Mouse (Mus musculus) midbrain, embryonic 11.5 days (tissue): ENCODE measurements around the gene Cap2. TPM values are rescaled to one million over a fixed set of nuclear protein-coding genes. Genes with fewer than 3 reads are reported as not detected.

Experiments
- ATAC-seq: fragments of 200-750 bp; cut with Nextera tagmentation; 2 replicates; pipeline ENCODE4 v1.8.0; 2017; ENCODE audit warnings: moderate TSS enrichment, moderate library complexity; ENCODE audit not compliant: low FRiP score
- DNase-seq: peaks from one replicate; pipeline ENCODE4 v3.0.0; 2015; ENCODE audit warnings: low spot score; ENCODE audit errors: missing footprints
- H3K27ac ChIP-seq: fragments of 300-500 bp; sonication (generic); 2 replicates; pipeline ENCODE4 v1.5.1; 2014; ENCODE audit warnings: low read depth, low read length
- H3K27me3 ChIP-seq: fragments of 300-500 bp; sonication (generic); 2 replicates; pipeline ENCODE4 v1.6.1; 2014; ENCODE audit warnings: mild to moderate bottlenecking, low read length, moderate library complexity, mixed read lengths; ENCODE audit not compliant: control insufficient read depth, insufficient read depth
- H3K36me3 ChIP-seq: fragments of 300-500 bp; sonication (generic); 2 replicates; pipeline ENCODE4 v1.6.1; 2014; ENCODE audit warnings: mild to moderate bottlenecking, low read length, moderate library complexity, mixed read lengths; ENCODE audit not compliant: control insufficient read depth, insufficient read depth
- H3K4me1 ChIP-seq: fragments of 300-500 bp; sonication (generic); 2 replicates; pipeline ENCODE4 v1.6.1; 2014; ENCODE audit warnings: low read length; ENCODE audit not compliant: control insufficient read depth, insufficient read depth
- H3K4me2 ChIP-seq: fragments of 300-500 bp; sonication (generic); 2 replicates; pipeline ENCODE4 v1.6.1; 2014; ENCODE audit warnings: mild to moderate bottlenecking, moderate library complexity
- H3K4me3 ChIP-seq: fragments of 300-500 bp; sonication (generic); 2 replicates; pipeline ENCODE4 v1.5.1; 2014; ENCODE audit warnings: low read depth, low read length
- H3K9ac ChIP-seq: fragments of 300-500 bp; sonication (generic); 2 replicates; pipeline ENCODE4 v1.6.1; 2014; ENCODE audit warnings: low read length
- H3K9me3 ChIP-seq: fragments of 300-500 bp; sonication (generic); 2 replicates; pipeline ENCODE4 v1.6.1; 2016; ENCODE audit warnings: low read length; ENCODE audit not compliant: control insufficient read depth
- WGBS: fragments of 180-500 bp; shearing (Covaris S2); extraction: QIAGEN DNeasy Blood & Tissue Kit; methylation state at CpG from one replicate; pipeline ENCODE4 v1.1.7; 2014; 5-methylcytosine and 5-hydroxymethylcytosine counted together
- polyA plus RNA-seq: library from polyadenylated mRNA; unstranded; fragments of >200 nt; fragmentation: Nextera tagmentation; extraction: Ambion mirVana; gene quantifications from 2 replicates; pipeline ENCODE4 v1.2.1, GENCODE M21; 2014

The Cap2 gene
- polyA plus RNA-seq, 1 experiment from 2014 or later = 9.9 TPM

DNA sequence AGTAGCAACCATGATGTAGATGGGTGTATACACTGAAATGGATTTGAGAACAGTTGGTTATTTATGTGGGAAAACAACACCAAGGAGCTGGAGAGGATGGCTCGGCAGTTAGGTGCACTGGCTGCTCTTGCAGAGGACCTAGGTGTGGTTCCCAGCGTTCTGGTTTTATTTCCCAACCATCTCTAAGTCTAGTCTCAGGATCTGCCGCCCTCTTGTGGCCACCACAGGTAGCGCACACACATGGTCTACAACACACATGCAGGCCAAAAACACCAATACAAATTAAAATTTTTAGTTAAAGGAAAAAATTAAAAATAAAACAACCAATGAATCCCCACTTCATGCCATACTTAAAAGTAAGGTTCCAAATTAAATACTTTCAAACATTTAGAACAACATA, 140.7 kb downstream of the Cap2 start:
- 85% methylated on average over 4 of the region's 4 CpGs for WGBS
- no peak overlapping the region for H3K9ac ChIP-seq
- no peak overlapping the region for H3K27ac ChIP-seq
- H3K9me3 ChIP-seq = peaks cover 5% of the 10 kb centered on the region; the same call in 1 of the 2 replicates
- H3K27me3 ChIP-seq = no peaks in the 10 kb centered on the region
- H3K4me3 ChIP-seq = no peak overlapping the region
- H3K4me1 ChIP-seq = no peaks in the 10 kb centered on the region
- no peak for DNase-seq
- 0 out of 2 replicates have a peak, but pooled peaks cover 2% of the 10 kb centered on the region for H3K36me3 ChIP-seq
- no peak overlapping the region for H3K4me2 ChIP-seq
- ATAC-seq = no peak

DNA sequence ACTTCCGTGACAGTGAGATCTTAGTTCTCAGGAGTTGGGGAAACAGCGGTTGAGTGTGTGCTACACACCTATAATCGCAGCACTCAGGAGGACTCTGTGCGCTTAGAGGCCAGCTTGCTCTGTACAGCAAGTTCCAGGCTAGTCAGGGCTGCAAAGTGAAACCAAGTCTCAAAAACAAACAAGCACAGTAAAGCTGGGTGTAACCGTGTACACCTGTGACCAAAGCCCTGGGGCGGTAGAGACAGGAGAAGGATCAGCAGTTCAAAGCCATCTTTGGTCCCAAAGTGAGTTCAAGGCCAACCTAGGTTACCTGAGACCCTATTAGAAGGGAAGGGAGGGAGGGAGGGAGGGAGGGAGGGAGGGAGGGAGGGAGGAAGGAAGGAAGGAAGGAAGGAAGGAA, 142.5 kb downstream of the Cap2 start:
- DNase-seq = no peak
- H3K27ac ChIP-seq = no peak overlapping the region
- H3K4me2 ChIP-seq = no peak overlapping the region
- no peaks in the 10 kb centered on the region for H3K27me3 ChIP-seq
- 90% methylated on average over 6 of the region's 6 CpGs for WGBS
- H3K4me1 ChIP-seq = no peaks in the 10 kb centered on the region
- H3K9me3 ChIP-seq = peaks cover 5% of the 10 kb centered on the region; the same call in 1 of the 2 replicates
- no peak overlapping the region for H3K4me3 ChIP-seq
- H3K9ac ChIP-seq = no peak overlapping the region
- no peak for ATAC-seq
- H3K36me3 ChIP-seq = no peaks in the 10 kb centered on the region

DNA sequence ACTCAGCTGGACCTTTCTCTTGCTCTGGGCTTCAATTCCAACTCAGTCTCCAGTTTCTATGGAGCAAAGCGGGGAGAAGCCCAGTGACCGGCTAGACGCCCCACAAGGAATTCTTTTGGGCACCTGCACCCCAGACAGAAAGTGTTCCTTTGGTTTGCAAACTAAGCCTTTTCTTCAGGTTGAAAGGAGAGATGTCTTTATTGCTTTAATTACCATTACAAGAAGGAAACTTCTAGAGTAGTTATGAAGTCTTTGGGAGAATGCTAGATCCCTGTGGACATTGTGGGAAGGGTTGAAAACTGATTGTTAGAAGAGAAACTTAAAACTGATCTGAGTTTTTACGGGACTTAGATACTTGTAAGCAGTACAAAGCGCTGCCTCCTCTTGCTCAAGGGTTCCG, 143.8 kb downstream of the Cap2 start:
- H3K9ac ChIP-seq = no peak overlapping the region

DNA sequence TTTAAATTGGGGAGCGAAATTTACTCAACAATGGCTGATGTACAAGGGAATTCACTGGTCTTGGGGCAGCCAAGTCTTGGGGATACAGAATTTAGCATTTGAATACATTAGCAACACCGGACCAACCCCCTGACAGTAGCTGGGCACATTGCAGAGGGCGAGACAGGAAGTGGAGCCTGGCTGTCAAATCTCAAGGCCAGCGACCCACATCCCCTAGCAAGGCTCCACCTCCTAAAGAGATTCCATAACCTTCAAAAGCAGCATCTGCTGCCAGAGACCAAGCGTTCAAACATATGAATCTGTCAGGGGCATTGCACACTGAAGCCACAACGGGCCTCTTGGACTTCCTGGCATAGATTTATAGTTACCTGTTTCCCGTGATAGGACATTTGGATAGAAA, 150.2 kb downstream of the Cap2 start:
- Histone ChIP-seq H3K27ac (no peak overlapping the region), H3K4me2 (no peak overlapping the region), H3K9ac (no peak overlapping the region), H3K4me1 (no peaks in the 10 kb centered on the region), H3K4me3 (no peak overlapping the region), H3K9me3 (no peaks in the 10 kb centered on the region), H3K36me3 (no peaks in the 10 kb centered on the region), H3K27me3 (no peaks in the 10 kb centered on the region)
- 93% methylated on average over 7 of the region's 7 CpGs for WGBS
- no peak for ATAC-seq
- no peak for DNase-seq

More for the DNA sequence above, 143.8 kb downstream of the Cap2 start:
- Histone ChIP-seq H3K27ac (no peak overlapping the region), H3K4me2 (no peak overlapping the region), H3K4me1 (no peaks in the 10 kb centered on the region), H3K36me3 (no peaks in the 10 kb centered on the region), H3K4me3 (no peak overlapping the region), H3K9me3 (peaks cover 5% of the 10 kb centered on the region; the same call in 1 of the 2 replicates), H3K27me3 (no peaks in the 10 kb centered on the region)
- ATAC-seq (no peak), DNase-seq (no peak)
- 81% methylated on average over 6 of the region's 6 CpGs for WGBS

DNA sequence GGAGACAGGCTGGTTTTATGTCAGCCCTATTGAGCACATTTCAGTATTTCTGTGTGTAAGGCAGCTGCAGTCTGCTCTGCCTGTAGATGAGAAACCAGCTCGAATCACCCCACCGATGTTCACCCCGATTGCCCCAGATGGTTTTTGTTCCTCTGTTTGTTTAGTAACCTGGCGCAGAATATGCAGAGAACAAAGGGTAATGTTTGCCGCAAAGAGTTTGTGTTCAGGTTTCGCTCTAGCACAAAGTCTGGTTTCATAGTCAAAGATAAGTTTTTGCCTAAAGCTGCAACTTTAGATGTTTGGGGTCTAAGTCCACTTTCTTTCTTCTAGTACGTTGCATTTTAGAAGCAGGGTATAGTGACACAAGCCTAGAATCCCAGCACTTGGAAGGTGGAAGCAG, 151.0 kb downstream of the Cap2 start:
- Histone ChIP-seq H3K9me3 (no peaks in the 10 kb centered on the region), H3K4me2 (no peak overlapping the region), H3K36me3 (no peaks in the 10 kb centered on the region), H3K4me3 (no peak overlapping the region), H3K9ac (no peak overlapping the region), H3K4me1 (no peaks in the 10 kb centered on the region), H3K27me3 (no peaks in the 10 kb centered on the region), H3K27ac (no peak overlapping the region)
- ATAC-seq (no peak), DNase-seq (no peak)
- 82% methylated on average over 7 of the region's 7 CpGs for WGBS

DNA sequence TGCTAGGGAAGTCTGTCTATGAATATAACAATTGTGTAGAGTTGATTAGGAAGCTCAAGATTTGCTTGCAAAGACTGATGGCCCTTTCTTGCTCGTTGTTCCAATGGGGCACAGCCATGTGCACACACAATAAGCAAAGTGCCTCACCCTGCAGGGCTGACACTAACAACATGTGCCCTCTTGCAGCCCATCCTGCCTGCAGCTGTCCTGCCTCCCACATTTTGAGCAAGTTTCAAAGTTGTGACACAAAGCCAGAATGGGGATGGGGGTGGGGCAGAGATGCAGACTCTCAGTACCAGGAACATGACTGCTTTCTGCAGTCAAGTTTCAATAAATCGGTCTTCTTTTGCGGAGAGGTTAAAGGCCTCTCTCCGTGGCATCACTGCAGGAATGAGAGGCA, 152.0 kb downstream of the Cap2 start:
- no peaks in the 10 kb centered on the region for H3K27me3 ChIP-seq
- H3K36me3 ChIP-seq = no peaks in the 10 kb centered on the region
- no peak for DNase-seq
- no peak overlapping the region for H3K4me3 ChIP-seq
- H3K4me1 ChIP-seq = no peaks in the 10 kb centered on the region
- ATAC-seq = no peak
- no peak overlapping the region for H3K4me2 ChIP-seq
- H3K9ac ChIP-seq = no peak overlapping the region
- H3K9me3 ChIP-seq = no peaks in the 10 kb centered on the region
- 67% methylated on average over 4 of the region's 4 CpGs for WGBS
- H3K27ac ChIP-seq = no peak overlapping the region

DNA sequence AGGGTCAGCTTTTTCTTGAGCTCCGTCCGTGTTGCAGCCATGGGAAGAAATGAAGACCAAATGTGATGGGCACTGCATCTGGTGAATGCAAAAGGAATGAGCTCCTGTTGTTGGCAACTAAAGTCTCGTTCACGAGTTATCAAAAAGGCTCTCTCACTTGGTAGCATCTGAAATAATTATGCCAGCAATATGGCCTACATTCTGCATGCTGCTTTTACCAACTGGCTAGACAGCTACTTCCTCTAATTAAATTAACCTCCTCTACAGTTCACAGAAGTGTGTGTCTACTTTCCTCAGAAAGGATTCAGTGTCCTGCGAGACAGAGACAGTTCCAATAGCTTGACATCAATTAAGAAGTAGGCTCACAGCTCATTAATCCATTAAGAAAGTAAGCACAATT, 152.9 kb downstream of the Cap2 start:
- H3K27me3 ChIP-seq = no peaks in the 10 kb centered on the region
- no peaks in the 10 kb centered on the region for H3K4me1 ChIP-seq
- ATAC-seq (no peak), DNase-seq (no peak)
- 88% methylated on average over 5 of the region's 5 CpGs for WGBS
- no peaks in the 10 kb centered on the region for H3K36me3 ChIP-seq
- H3K4me2 ChIP-seq = no peak overlapping the region
- H3K9ac ChIP-seq = no peak overlapping the region
- H3K27ac ChIP-seq = no peak overlapping the region
- no peak overlapping the region for H3K4me3 ChIP-seq
- no peaks in the 10 kb centered on the region for H3K9me3 ChIP-seq

DNA sequence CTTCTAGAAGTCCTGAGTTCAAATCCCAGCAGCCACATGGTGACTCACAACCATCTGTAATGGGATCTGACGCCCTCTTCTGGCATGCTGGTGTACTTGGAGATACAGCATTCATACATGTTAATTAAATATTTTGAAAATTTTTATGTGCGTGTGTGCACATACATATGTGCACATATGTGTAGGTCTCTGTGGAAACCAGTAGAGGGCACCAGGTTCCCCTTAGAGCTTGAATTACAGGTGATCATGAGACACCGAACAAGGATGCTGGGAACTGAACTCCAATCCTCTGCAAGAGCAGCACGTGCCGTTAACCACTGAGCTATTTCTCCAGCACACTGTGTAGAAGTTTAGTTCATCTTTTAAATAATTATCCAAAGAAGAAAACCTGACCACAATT, 157.6 kb downstream of the Cap2 start:
- no peak overlapping the region for H3K9ac ChIP-seq
- H3K27ac ChIP-seq = no peak overlapping the region
- H3K4me2 ChIP-seq = no peak overlapping the region
- H3K4me3 ChIP-seq = no peak overlapping the region
- H3K9me3 ChIP-seq = no peaks in the 10 kb centered on the region
- H3K36me3 ChIP-seq = no peaks in the 10 kb centered on the region
- no peaks in the 10 kb centered on the region for H3K4me1 ChIP-seq
- WGBS = 90% methylated on average over 5 of the region's 5 CpGs
- no peak for ATAC-seq
- no peak for DNase-seq
- no peaks in the 10 kb centered on the region for H3K27me3 ChIP-seq

DNA sequence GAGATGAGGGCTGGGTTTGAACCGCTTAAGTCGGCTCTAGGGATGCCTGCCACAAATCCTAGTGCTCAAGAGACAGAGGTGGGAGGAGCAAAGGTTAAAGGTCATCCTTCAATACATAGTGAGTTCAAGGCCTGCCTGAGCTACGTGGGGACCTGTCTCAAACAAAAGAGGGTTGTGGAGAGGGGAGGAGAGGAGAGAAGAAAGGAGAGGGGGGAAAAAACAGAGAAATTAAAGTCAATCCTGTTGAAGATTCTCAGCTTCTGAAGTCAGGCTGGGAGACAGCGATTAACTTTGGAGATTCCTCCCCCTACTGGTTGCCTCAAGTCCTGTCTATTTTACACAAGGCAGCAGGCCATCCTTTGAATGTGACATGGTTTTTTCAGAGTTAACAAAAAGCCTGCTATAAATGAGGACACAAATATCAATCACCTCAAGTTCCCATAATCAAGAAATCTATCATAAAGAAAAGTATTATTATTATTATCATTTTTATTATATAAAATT, 161.9 kb downstream of the Cap2 start:
- WGBS = 34% methylated on average over 4 of the region's 4 CpGs
- Histone ChIP-seq H3K27me3 (no peaks in the 10 kb centered on the region), H3K9me3 (no peaks in the 10 kb centered on the region), H3K4me3 (no peak overlapping the region), H3K9ac (no peak overlapping the region), H3K27ac (no peak overlapping the region), H3K4me2 (no peak overlapping the region), H3K36me3 (no peaks in the 10 kb centered on the region), H3K4me1 (no peaks in the 10 kb centered on the region)
- ATAC-seq (no peak), DNase-seq (peak; percentile 85)
